In genomic region chr11:85849037-85849436, GRCm38 (mm10) we compare ENCODE assay signal across 9 mouse cellular contexts. TPM values are rescaled to one million over a fixed set of nuclear protein-coding genes. Genes with fewer than 3 reads are reported as not detected.
DNase-seq lines count a peak whose midpoint lies in the region; ATAC-seq and TF ChIP-seq lines count a peak whose summit lies in the region.
"Had no signal": no experiment of that assay in that cellular context is flagged by ENCODE, and none has a peak within 500 bp of the region (broad histone marks: within the 10 kb centered on the region; RNA-seq: fewer than 3 reads in every experiment).

No protein-coding gene starts in this region.

- peak; percentile 66; the same call in 1 of the 2 replicates for ATAC-seq in midbrain, postnatal 0 days (ENCODE audit: low FRiP score)

- no peak overlapping the region for H3K4me3 ChIP-seq in liver, adult 2 months (ENCODE audit: insufficient read depth, low read depth, low read length)
- H3K4me3 ChIP-seq in midbrain, postnatal 0 days (ENCODE audit: low read depth, low read length), result peak overlapping the region; percentile 20; the same call in 1 of the 2 replicates
- peak overlapping the region; percentile 65 for H3K4me3 ChIP-seq in testis, adult 2 months (ENCODE audit: control insufficient read depth, low read depth, low read length)

- no peak for TF ChIP-seq POLR2A in liver, adult 2 months (IDR thresholded peaks at IDR 0.05; ENCODE audit: extremely low read depth, insufficient read depth, low read length)
- TF ChIP-seq POLR2A in testis, adult 2 months (IDR thresholded peaks at IDR 0.05; ENCODE audit: control insufficient read depth, low read depth, low read length), result no peak

- H3K27ac ChIP-seq in liver, adult 2 months (replicated peaks; ENCODE audit: insufficient read depth, low read depth, low read length), result no peak overlapping the region
- no peak overlapping the region for H3K27ac ChIP-seq in midbrain, postnatal 0 days (ENCODE audit: low read depth, low read length)
- H3K27ac ChIP-seq in testis, adult 2 months (ENCODE audit: control insufficient read depth, insufficient read depth, low read depth, low read length), result no peak overlapping the region

- peak; percentile 66 to 69 for DNase-seq in B cell, adult 2 months
- peak; percentile 91 for DNase-seq in NIH3T3 (ENCODE audit: low read depth)
- DNase-seq in cerebellum, postnatal 14 days, result peak; percentile 79 to 84
- peak; percentile 77 for DNase-seq in gastrocnemius, postnatal 25 days
- DNase-seq in induced T-regulatory cell, adult 2 months (ENCODE audit: low read depth), result peak; percentile 81
- DNase-seq in liver, adult 2 months (ENCODE audit: extremely low read depth, low read depth, low spot score), result peak; percentile 83
- DNase-seq in midbrain, postnatal 0 days (ENCODE audit: low spot score), result peak; percentile 87

- H3K9ac ChIP-seq in liver, adult 2 months (ENCODE audit: low read depth, low read length), result no peak overlapping the region
- no peak overlapping the region for H3K9ac ChIP-seq in midbrain, postnatal 0 days (replicated peaks; ENCODE audit: low read length, poor library complexity, severe bottlenecking)

- no peaks in the 10 kb centered on the region for H3K36me3 ChIP-seq in liver, adult 2 months (ENCODE audit: control insufficient read depth, insufficient read depth, low read length)
- no peaks in the 10 kb centered on the region for H3K36me3 ChIP-seq in midbrain, postnatal 0 days (ENCODE audit: insufficient read depth, low read length)
- H3K36me3 ChIP-seq in testis, adult 2 months (ENCODE audit: control insufficient read depth, insufficient read depth, low read length), result no peaks in the 10 kb centered on the region

- no peaks in the 10 kb centered on the region for H3K27me3 ChIP-seq in liver, adult 2 months (ENCODE audit: control insufficient read depth, insufficient read depth, low read length)
- H3K27me3 ChIP-seq in midbrain, postnatal 0 days (ENCODE audit: insufficient read depth, low read length), result peaks cover 33% of the 10 kb centered on the region
- no peaks in the 10 kb centered on the region for H3K27me3 ChIP-seq in testis, adult 2 months (ENCODE audit: control insufficient read depth, insufficient read depth, low read length)

- no peaks in the 10 kb centered on the region for H3K9me3 ChIP-seq in midbrain, postnatal 0 days (ENCODE audit: low read length)

- peak; percentile 78 for TF ChIP-seq CTCF in liver, adult 2 months (IDR thresholded peaks at IDR 0.05; ENCODE audit: low read depth, low read length)
- peak; percentile 96 for TF ChIP-seq CTCF in midbrain, postnatal 0 days (IDR thresholded peaks at IDR 0.05)
- peak; percentile 70; the same call in 1 of the 2 replicates for TF ChIP-seq CTCF in testis, adult 2 months (IDR thresholded peaks at IDR 0.05; ENCODE audit: control insufficient read depth, insufficient read depth, insufficient replicate concordance, low read depth, low read length)

- H3K4me2 ChIP-seq in midbrain, postnatal 0 days (ENCODE audit: low read depth, low read length, poor library complexity, severe bottlenecking), result peak overlapping the region; percentile 45

- H3K79me2 ChIP-seq in liver, adult 2 months (ENCODE audit: control insufficient read depth, insufficient read depth, low read length), result no peaks in the 10 kb centered on the region

- H3K4me1 ChIP-seq in liver, adult 2 months (ENCODE audit: control insufficient read depth, insufficient read depth, low read length), result peaks cover 2% of the 10 kb centered on the region; the same call in 1 of the 2 replicates
- H3K4me1 ChIP-seq in midbrain, postnatal 0 days (ENCODE audit: insufficient read depth, low read length), result 0 out of 2 replicates have a peak, but pooled peaks cover 2% of the 10 kb centered on the region
- H3K4me1 ChIP-seq in testis, adult 2 months (ENCODE audit: control insufficient read depth, insufficient read depth, low read length), result peaks cover 37% of the 10 kb centered on the region

- WGBS in liver, adult 2 months, result 4% methylated on average over 21 of the region's 21 CpGs
- WGBS in midbrain, postnatal 0 days, result 1% methylated on average over 21 of the region's 21 CpGs

RNA-seq across cellular contexts. Expression of gene Gm11444, which starts 1.1 kb away (rescaled TPM):
- not detected for total RNA-seq in gastrocnemius, postnatal 25 days (2021)
- total RNA-seq in liver, adult 2 months (2014; rRNA removed), result not detected in 2 replicates
- not detected in 2 replicates for polyA plus RNA-seq in liver, adult 2 months (2012; rRNA removed)
- not detected in 2 replicates for total RNA-seq in midbrain, postnatal 0 days (2014; rRNA removed)
- not detected in 2 replicates for polyA plus RNA-seq in midbrain, postnatal 0 days (2015; fragmentation: Nextera tagmentation; extraction: Ambion mirVana)
- polyA plus RNA-seq in testis, adult 2 months (2012; rRNA removed), result 5.7 and 8.4 TPM in 2 replicates
- total RNA-seq: layer of hippocampus, adult 8-10 months had no signal

RNA-seq across cellular contexts. Expression of gene Tbx2, which starts 16.7 kb away (rescaled TPM):
- total RNA-seq in gastrocnemius, postnatal 25 days (2021), result 1 to 10 TPM; 2.7 to 3.6 TPM
- total RNA-seq in liver, adult 2 months (2014; rRNA removed), result 1.3 and 1.4 TPM in 2 replicates
- 2.4 and 3.0 TPM in 2 replicates for polyA plus RNA-seq in liver, adult 2 months (2012; rRNA removed)
- 3.9 and 4.4 TPM in 2 replicates for total RNA-seq in midbrain, postnatal 0 days (2014; rRNA removed)
- 0.32 and 0.42 TPM in 2 replicates for polyA plus RNA-seq in midbrain, postnatal 0 days (2015; fragmentation: Nextera tagmentation; extraction: Ambion mirVana)
- 2.3 and 4.0 TPM in 2 replicates for polyA plus RNA-seq in testis, adult 2 months (2012; rRNA removed)

RNA-seq across cellular contexts. Expression of gene Tbx4, which starts 37.2 kb away (rescaled TPM):
- total RNA-seq in gastrocnemius, postnatal 25 days (2021), result 1 to 10 TPM; 1.2 to 1.4 TPM
- total RNA-seq in liver, adult 2 months (2014; rRNA removed), result not detected in 2 replicates
- polyA plus RNA-seq in liver, adult 2 months (2012; rRNA removed), result 0.02 TPM in 1 of 2 replicates, not detected in the other
- 0.05 and 0.27 TPM in 2 replicates for total RNA-seq in midbrain, postnatal 0 days (2014; rRNA removed)
- 0.20 and 0.37 TPM in 2 replicates for polyA plus RNA-seq in midbrain, postnatal 0 days (2015; fragmentation: Nextera tagmentation; extraction: Ambion mirVana)
- 0.61 TPM in 2 replicates for polyA plus RNA-seq in testis, adult 2 months (2012; rRNA removed)
